Mouse (Mus musculus) ES-Bruce4 (cell line): ENCODE data around the gene Vax2.

Source experiments
- CTCF ChIP-seq: IDR thresholded peaks from one replicate; pipeline ENCODE4 v1.8.1; 2011; ENCODE audit warnings: low read depth, low read length
- EP300 ChIP-seq: IDR thresholded peaks from 2 replicates; pipeline ENCODE4 v1.6.1; 2011; ENCODE audit warnings: low read depth, low read length; ENCODE audit not compliant: insufficient read depth
- POLR2A ChIP-seq: IDR thresholded peaks from one replicate; pipeline ENCODE4 v1.8.1; 2011; ENCODE audit warnings: low read length; ENCODE audit not compliant: insufficient read depth

- TF ChIP-seq CTCF (no peak), EP300 (no peak; the same call in 1 of the 2 replicates), POLR2A (no peak)
Measured at GRCm38 (mm10) chr6:83744126-83744525, 33.1 kb downstream of the Vax2 start.
